Mouse (Mus musculus) retina, postnatal 1 day (tissue): ENCODE results near the gene Irak1bp1.

ENCODE experiments used
- DNase-seq: peaks from one replicate; pipeline ENCODE4 v3.0.0-alpha.2; 2012

Gene Irak1bp1

GRCm38 (mm10) chr9:82829007-82829689 is at the start of gene Irak1bp1:
Gene Irak1bp1, plus strand, starts transcription at chr9:82829540.
- DNase-seq = no peak

- DNase-seq = peak; percentile 56
Measured at GRCm38 (mm10) chr9:82788375-82788774, 41.0 kb upstream of the Irak1bp1 start.

GRCm38 (mm10) chr9:82800360-82800759 is 29.0 kb upstream of the Irak1bp1 start:
- DNase-seq = no peak

- peak; percentile 75 for DNase-seq
Measured at GRCm38 (mm10) chr9:82807129-82807528, 22.2 kb upstream of the Irak1bp1 start.

- no peak for DNase-seq
Measured at GRCm38 (mm10) chr9:82807635-82808034, 21.7 kb upstream of the Irak1bp1 start.

- peak; percentile 40 for DNase-seq
Measured at GRCm38 (mm10) chr9:82812172-82812963, 17.0 kb upstream of the Irak1bp1 start.

- DNase-seq = peak; percentile 70
Measured at GRCm38 (mm10) chr9:82814536-82814935, 14.8 kb upstream of the Irak1bp1 start.

- no peak for DNase-seq
Measured at GRCm38 (mm10) chr9:82815257-82815785, 14.0 kb upstream of the Irak1bp1 start.

GRCm38 (mm10) chr9:82826426-82826825 is 2.9 kb upstream of the Irak1bp1 start:
- no peak for DNase-seq

- peak; percentile 96 for DNase-seq
Measured at GRCm38 (mm10) chr9:82829693-82830430, 522 bp downstream of the Irak1bp1 start.

- no peak for DNase-seq
Measured at GRCm38 (mm10) chr9:82831891-82832290, 2.6 kb downstream of the Irak1bp1 start.

- DNase-seq = no peak
Measured at GRCm38 (mm10) chr9:82835921-82836320, 6.6 kb downstream of the Irak1bp1 start.

- DNase-seq = no peak
Measured at GRCm38 (mm10) chr9:82842671-82843070, 13.3 kb downstream of the Irak1bp1 start.

GRCm38 (mm10) chr9:82854040-82854439 is 24.7 kb downstream of the Irak1bp1 start:
- peak; percentile 52 for DNase-seq

- DNase-seq = no peak
Measured at GRCm38 (mm10) chr9:82854973-82855614, 25.8 kb downstream of the Irak1bp1 start.

- no peak for DNase-seq
Measured at GRCm38 (mm10) chr9:82856241-82856640, 26.9 kb downstream of the Irak1bp1 start.

GRCm38 (mm10) chr9:82860805-82861204 is 31.5 kb downstream of the Irak1bp1 start:
- no peak for DNase-seq

GRCm38 (mm10) chr9:82861316-82861715 is 32.0 kb downstream of the Irak1bp1 start:
- no peak for DNase-seq

- DNase-seq = no peak
Measured at GRCm38 (mm10) chr9:82861775-82862430, 32.6 kb downstream of the Irak1bp1 start.

- DNase-seq = no peak
Measured at GRCm38 (mm10) chr9:82866121-82866520, 36.8 kb downstream of the Irak1bp1 start.

- DNase-seq = no peak
Measured at GRCm38 (mm10) chr9:82867698-82868097, 38.4 kb downstream of the Irak1bp1 start.

- no peak for DNase-seq
Measured at GRCm38 (mm10) chr9:82877078-82877477, 47.7 kb downstream of the Irak1bp1 start.
